Comparison of ENCODE assay signal across 20 mouse cellular contexts in genomic region chr10:14019198-14019597, GRCm38 (mm10). TPM values are rescaled to one million over a fixed set of nuclear protein-coding genes. Genes with fewer than 3 reads are reported as not detected.
DNase-seq lines count a peak whose midpoint lies in the region; ATAC-seq and TF ChIP-seq lines count a peak whose summit lies in the region.
"Had no signal": no experiment of that assay in that cellular context is flagged by ENCODE, and none has a peak within 500 bp of the region (broad histone marks: within the 10 kb centered on the region; RNA-seq: fewer than 3 reads in every experiment).

No protein-coding gene starts in this region.

- no peak for ATAC-seq in heart, embryonic 15.5 days (replicated peaks; ENCODE audit: insufficient number of reproducible peaks, insufficient read depth, low FRiP score, low read depth)
- peak; percentile 7 for ATAC-seq in CD4-positive, CD25-positive, alpha-beta regulatory T cell, adult 4 months
- no peak for ATAC-seq in forebrain, embryonic 15.5 days (replicated peaks)
- ATAC-seq: forebrain, embryonic 16.5 days; hindbrain, postnatal 0 days; intestine, embryonic 16.5 days had no signal

- peak overlapping the region; percentile 64 for H3K4me2 ChIP-seq in heart, embryonic 15.5 days
- no peak overlapping the region for H3K4me2 ChIP-seq in forebrain, embryonic 15.5 days (replicated peaks)
- H3K4me2 ChIP-seq: embryonic facial prominence, embryonic 15.5 days had no signal

- DNase-seq in gastrocnemius, adult 2 months = no peak
- DNase-seq in gastrocnemius, postnatal 14 days = no peak
- no peak for DNase-seq in heart, postnatal 10 days
- DNase-seq in kidney, adult 11 months = no peak
- DNase-seq: adrenal gland, adult 2 months; adrenal gland, postnatal 25 days; cerebellum, adult 2 months; cerebellum, postnatal 10 days; embryo, embryonic 11 days; gastrocnemius, postnatal 36 days; kidney, adult 8-10 months had no signal

- H3K9me3 ChIP-seq in heart, embryonic 15.5 days (replicated peaks) = no peaks in the 10 kb centered on the region
- no peaks in the 10 kb centered on the region for H3K9me3 ChIP-seq in forebrain, embryonic 15.5 days
- H3K9me3 ChIP-seq: embryonic facial prominence, embryonic 15.5 days; hindbrain, embryonic 13.5 days had no signal

- no peak for TF ChIP-seq POLR2A in cortical plate, adult 2 months (IDR thresholded peaks at IDR 0.05; ENCODE audit: extremely low read depth, insufficient read depth, low read length)

- H3K27ac ChIP-seq in gastrocnemius, adult 2 months = peak overlapping the region; percentile 92
- H3K27ac ChIP-seq in heart, embryonic 15.5 days = no peak overlapping the region
- H3K27ac ChIP-seq in cortical plate, adult 2 months (ENCODE audit: insufficient read depth, low read length) = 0 out of 2 replicates have a peak overlapping the region, but pooled peaks have one; percentile 59
- no peak overlapping the region for H3K27ac ChIP-seq in forebrain, embryonic 15.5 days (replicated peaks)
- H3K27ac ChIP-seq: embryonic facial prominence, embryonic 15.5 days; hindbrain, embryonic 13.5 days; hindbrain, postnatal 0 days had no signal

- peak overlapping the region; percentile 75 for H3K4me3 ChIP-seq in gastrocnemius, adult 2 months
- no peak overlapping the region for H3K4me3 ChIP-seq in heart, embryonic 15.5 days
- no peak overlapping the region for H3K4me3 ChIP-seq in cortical plate, adult 2 months (ENCODE audit: insufficient read depth, low read length)
- H3K4me3 ChIP-seq in forebrain, embryonic 15.5 days = no peak overlapping the region
- H3K4me3 ChIP-seq: embryonic facial prominence, embryonic 15.5 days; hindbrain, embryonic 13.5 days had no signal

- TF ChIP-seq CTCF in gastrocnemius, adult 2 months (IDR thresholded peaks at IDR 0.05) = no peak
- TF ChIP-seq CTCF in cortical plate, adult 2 months (IDR thresholded peaks at IDR 0.05; ENCODE audit: extremely low read depth, insufficient read depth, low read length) = no peak

- no peaks in the 10 kb centered on the region for H3K36me3 ChIP-seq in heart, embryonic 15.5 days
- no peaks in the 10 kb centered on the region for H3K36me3 ChIP-seq in forebrain, embryonic 15.5 days
- H3K36me3 ChIP-seq: embryonic facial prominence, embryonic 15.5 days; hindbrain, embryonic 13.5 days had no signal

- intact Hi-C loops in gastrocnemius, adult 2 months (cut with DNase I) = loop anchor here (5.0 kb wide), 2 partner anchors 37 to 68 kb away; no protein-coding TSS in a partner anchor
- intact Hi-C loops in gastrocnemius, postnatal 14 days (cut with DNase I; ENCODE audit: low total_unique reads) = no loop called here
- intact Hi-C loops in heart, postnatal 10 days (cut with DNase I) = loop anchor here (5.0 kb wide), 2 partner anchors 38 to 68 kb away; no protein-coding TSS in a partner anchor

- H3K9ac ChIP-seq in heart, embryonic 15.5 days = no peak overlapping the region
- no peak overlapping the region for H3K9ac ChIP-seq in forebrain, embryonic 15.5 days (replicated peaks)
- H3K9ac ChIP-seq: embryonic facial prominence, embryonic 15.5 days; hindbrain, embryonic 13.5 days had no signal

- H3K4me1 ChIP-seq in heart, embryonic 15.5 days (replicated peaks) = peaks cover 36% of the 10 kb centered on the region
- peaks cover 12% of the 10 kb centered on the region for H3K4me1 ChIP-seq in cortical plate, adult 2 months (ENCODE audit: control insufficient read depth, insufficient read depth, low read length)
- H3K4me1 ChIP-seq in forebrain, embryonic 15.5 days = peaks cover 21% of the 10 kb centered on the region

- 54% methylated on average over 3 of the region's 3 CpGs for WGBS in heart, embryonic 15.5 days
- WGBS in forebrain, embryonic 15.5 days = 55% methylated on average over 3 of the region's 3 CpGs

- H3K27me3 ChIP-seq in heart, embryonic 15.5 days = no peaks in the 10 kb centered on the region
- no peaks in the 10 kb centered on the region for H3K27me3 ChIP-seq in forebrain, embryonic 15.5 days
- H3K27me3 ChIP-seq: embryonic facial prominence, embryonic 15.5 days; hindbrain, embryonic 13.5 days had no signal

RNA-seq across cellular contexts. Expression of gene Hivep2, which starts 53.3 kb away (rescaled TPM):
- total RNA-seq in gastrocnemius, adult 2 months (2021) = 10 to 100 TPM; 40.5 to 42.0 TPM
- 10 to 100 TPM; 43.3 to 46.8 TPM for total RNA-seq in gastrocnemius, postnatal 14 days (2021)
- polyA plus RNA-seq in heart, embryonic 15.5 days (2015; fragmentation: Nextera tagmentation; extraction: Ambion mirVana) = 4.8 and 5.4 TPM in 2 replicates
- 10 to 100 TPM; 25.7 to 28.4 TPM for total RNA-seq in heart, postnatal 10 days (2021)
- polyA plus RNA-seq in CD4-positive, CD25-positive, alpha-beta regulatory T cell, adult 4 months (2017; shearing (Covaris generic)) = 10 to 100 TPM; 20.2 to 20.7 TPM
- polyA plus RNA-seq in cortical plate, adult 2 months (2012; rRNA removed) = 101 and 113 TPM in 2 replicates
- polyA plus RNA-seq in forebrain, embryonic 15.5 days (2015; fragmentation: Nextera tagmentation; extraction: Ambion mirVana) = 27.1 and 28.3 TPM in 2 replicates

Comparison
In these comparisons a context has a peak if more than half of its experiments do, and no peak if none do; other contexts are left out.
1. H3K27ac ChIP-seq: peak in gastrocnemius, adult 2 months (single experiment) and cortical plate, adult 2 months (single experiment); none in heart, embryonic 15.5 days (single experiment) and forebrain, embryonic 15.5 days (single experiment).